Mouse (Mus musculus): Measurements from ENCODE around the gene Gm20696.

DNA sequence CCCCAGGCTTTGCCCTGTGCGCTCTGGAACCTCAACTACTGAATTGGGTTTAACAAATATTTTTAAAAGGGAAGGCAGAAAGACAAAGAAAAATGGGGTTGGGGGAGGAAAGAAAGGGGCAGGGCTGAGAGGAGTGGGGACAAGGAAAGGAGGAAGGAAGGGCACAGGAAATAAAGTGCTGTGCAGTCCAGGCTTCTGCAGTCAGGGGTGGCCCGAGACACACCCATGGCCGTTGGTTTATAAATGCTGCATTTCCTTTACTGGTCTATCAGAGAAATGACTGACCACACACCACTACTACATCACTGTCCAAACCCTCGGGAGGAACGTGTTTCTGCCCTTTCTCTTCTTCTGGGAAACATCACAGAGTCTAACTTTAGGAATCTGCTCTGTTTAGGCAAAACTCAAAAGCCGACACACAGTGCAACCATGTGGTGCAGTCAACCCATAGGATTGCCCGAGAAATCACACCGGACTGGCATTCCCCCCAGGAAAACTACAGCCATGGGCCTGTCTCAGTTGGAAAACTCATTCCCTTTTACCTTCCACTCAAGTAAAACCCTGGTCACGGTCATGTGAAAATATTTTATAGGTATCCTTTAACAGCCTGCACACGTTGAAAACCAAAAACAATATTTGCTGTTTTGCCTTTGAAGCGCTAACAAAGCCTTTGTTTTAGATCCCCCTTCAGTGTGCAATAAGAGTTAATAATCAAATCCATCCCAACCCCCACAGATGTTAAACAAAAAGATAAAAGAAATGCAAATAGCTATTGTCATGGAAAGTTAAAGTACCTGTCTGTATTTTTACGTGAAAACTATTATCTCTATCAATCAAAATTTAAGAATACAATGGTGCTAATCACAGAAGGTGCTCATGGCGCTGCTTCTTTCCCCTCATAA lies 402.2 kb downstream of the Gm20696 start:
- TF ChIP-seq CTCF (IDR thresholded peaks at IDR 0.05; ENCODE audit: borderline replicate concordance, extremely low read depth, insufficient read depth, insufficient read length): no peak
- TF ChIP-seq POLR2A (IDR thresholded peaks at IDR 0.05; ENCODE audit: borderline replicate concordance, extremely low read depth, insufficient read depth, insufficient read length, poor library complexity, severe bottlenecking): no peak

Data from brain, embryonic 14.5 days (tissue).